Mouse (Mus musculus) brain, embryonic 14.5 days (tissue): Measurements from ENCODE around the gene Ptprcap.

Source experiments
- CTCF ChIP-seq: fragments of 200-500 bp; IDR thresholded peaks from 2 replicates; pipeline ENCODE4 v1.5.1; 2012; ENCODE audit warnings: inconsistent platforms, mild to moderate bottlenecking, moderate library complexity, borderline replicate concordance; ENCODE audit not compliant: insufficient read depth, insufficient read length; ENCODE audit errors: extremely low read depth
- POLR2A ChIP-seq: fragments of 200-500 bp; IDR thresholded peaks from 2 replicates; pipeline ENCODE4 v1.6.1; 2012; ENCODE audit warnings: mild to moderate bottlenecking, inconsistent platforms, borderline replicate concordance; ENCODE audit not compliant: poor library complexity, insufficient read depth, insufficient read length, severe bottlenecking; ENCODE audit errors: extremely low read depth

DNA sequence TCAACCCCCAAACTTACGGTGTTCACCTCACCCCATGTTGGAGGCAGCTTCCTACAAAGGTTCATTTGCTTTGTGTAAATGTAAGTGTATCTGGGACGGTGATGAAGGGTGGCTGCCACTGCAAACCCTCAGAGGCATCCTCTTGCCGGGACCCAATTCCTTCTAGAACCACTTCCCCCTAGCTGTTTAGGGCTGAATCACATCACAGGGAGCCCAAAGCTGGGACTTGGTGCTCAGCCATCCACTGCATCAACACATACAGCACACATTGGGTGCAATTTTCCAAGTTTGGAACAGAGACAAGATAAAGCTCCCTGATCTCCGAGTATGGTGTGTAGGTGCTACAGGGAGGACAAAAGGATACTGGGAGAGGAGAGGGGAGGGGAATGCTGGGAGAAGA is 51.5 kb downstream of the Ptprcap start:
- TF ChIP-seq CTCF (no peak), POLR2A (no peak)
